Mouse (Mus musculus) heart, embryonic 16.5 days (tissue): ENCODE measurements around the gene Enpp5. TPM values are rescaled to one million over a fixed set of nuclear protein-coding genes. Genes with fewer than 3 reads are reported as not detected.

ENCODE experiments used
- ATAC-seq: fragments of 200-750 bp; cut with Nextera tagmentation; replicated peaks from 2 replicates; pipeline ENCODE4 v1.8.0; 2017; ENCODE audit warnings: moderate number of reproducible peaks; ENCODE audit not compliant: insufficient read depth, low FRiP score; ENCODE audit errors: extremely low read depth
- H3K27ac ChIP-seq: fragments of 300-500 bp; sonication (generic); 2 replicates; pipeline ENCODE4 v1.5.1; 2014; ENCODE audit warnings: mild to moderate bottlenecking, low read length, control low read depth, moderate library complexity
- H3K27me3 ChIP-seq: fragments of 300-500 bp; sonication (generic); 2 replicates; pipeline ENCODE4 v1.6.1; 2014; ENCODE audit warnings: low read length, mixed read lengths; ENCODE audit not compliant: control insufficient read depth, insufficient read depth
- H3K36me3 ChIP-seq: fragments of 300-500 bp; sonication (generic); 2 replicates; pipeline ENCODE4 v1.6.1; 2014; ENCODE audit not compliant: control insufficient read depth, insufficient read depth
- H3K4me1 ChIP-seq: fragments of 300-500 bp; sonication (generic); 2 replicates; pipeline ENCODE4 v1.6.1; 2014; ENCODE audit warnings: low read length, mixed read lengths; ENCODE audit not compliant: control insufficient read depth, insufficient read depth
- H3K4me2 ChIP-seq: fragments of 300-500 bp; sonication (generic); 2 replicates; pipeline ENCODE4 v1.6.1; 2014; ENCODE audit warnings: low read depth, mild to moderate bottlenecking, control low read depth, low read length
- H3K4me3 ChIP-seq: fragments of 300-500 bp; sonication (generic); 2 replicates; pipeline ENCODE4 v1.5.1; 2014; ENCODE audit warnings: mild to moderate bottlenecking, control low read depth, low read length
- H3K9ac ChIP-seq: fragments of 300-500 bp; sonication (generic); 2 replicates; pipeline ENCODE4 v1.6.1; 2014; ENCODE audit warnings: low read length, control low read depth
- H3K9me3 ChIP-seq: fragments of 300-500 bp; sonication (generic); replicated peaks from 2 replicates; pipeline ENCODE4 v1.6.1; 2016; ENCODE audit warnings: low read length; ENCODE audit not compliant: control insufficient read depth
- WGBS: fragments of 180-500 bp; shearing (Covaris S2); extraction: QIAGEN DNeasy Blood & Tissue Kit; methylation state at CpG from one replicate; pipeline ENCODE4 v1.1.7; 2014; 5-methylcytosine and 5-hydroxymethylcytosine counted together
- polyA plus RNA-seq: library from polyadenylated mRNA; unstranded; fragments of >200 nt; fragmentation: Nextera tagmentation; extraction: Ambion mirVana; gene quantifications from 2 replicates; pipeline ENCODE4 v1.2.1, GENCODE M21; 2015

Enpp5 gene
- polyA plus RNA-seq, 1 experiment from 2014 or later, result 24.3 TPM

DNA sequence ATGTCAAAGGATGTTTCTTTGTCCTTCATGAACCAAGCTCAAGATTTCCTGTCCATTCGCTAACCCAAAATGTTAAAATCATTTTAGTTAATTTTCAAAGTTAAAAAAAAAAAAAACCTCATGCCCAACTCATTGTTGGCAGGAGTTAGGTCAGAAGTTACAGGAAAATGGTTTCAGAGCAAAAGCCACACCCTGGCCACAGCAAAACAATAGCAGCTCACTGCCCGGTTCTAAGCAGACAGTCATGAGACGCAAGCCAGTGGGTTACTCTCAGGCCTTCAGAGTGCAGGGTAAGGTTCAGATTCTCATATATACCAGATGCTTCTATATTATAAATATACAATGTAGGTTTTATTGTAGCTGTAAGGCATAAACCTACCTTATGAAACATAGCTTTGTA lies 29.7 kb downstream of the Enpp5 start:
- Histone ChIP-seq H3K36me3 (no peaks in the 10 kb centered on the region), H3K4me2 (no peak overlapping the region), H3K27me3 (no peaks in the 10 kb centered on the region), H3K9me3 (no peaks in the 10 kb centered on the region), H3K4me3 (no peak overlapping the region), H3K4me1 (peaks cover 4% of the 10 kb centered on the region; the same call in 1 of the 2 replicates), H3K9ac (no peak overlapping the region), H3K27ac (no peak overlapping the region)
- WGBS, result 57% methylated on average over 3 of the region's 3 CpGs
- no peak for ATAC-seq

DNA sequence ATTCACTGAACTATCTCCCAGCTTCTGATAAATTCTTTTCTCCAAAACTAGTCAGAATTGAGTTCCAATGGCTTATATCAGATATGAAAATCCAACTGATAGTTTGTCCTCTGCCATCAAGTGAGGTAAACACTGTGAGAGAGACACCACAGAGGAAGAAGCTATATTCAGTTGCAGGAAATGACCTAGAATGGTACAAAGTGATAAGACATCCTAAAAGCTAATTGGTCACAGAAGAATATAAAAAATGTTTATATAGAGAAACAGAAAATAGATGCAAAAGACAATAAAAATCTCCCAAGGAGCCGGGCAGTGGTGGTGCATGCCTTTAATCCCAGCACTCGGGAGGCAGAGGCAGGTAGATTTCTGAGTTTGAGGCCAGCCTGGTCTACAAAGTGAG lies 38.0 kb downstream of the Enpp5 start:
- Histone ChIP-seq H3K4me1 (peaks cover 4% of the 10 kb centered on the region; the same call in 1 of the 2 replicates), H3K27ac (no peak overlapping the region), H3K9me3 (no peaks in the 10 kb centered on the region), H3K4me3 (no peak overlapping the region), H3K27me3 (no peaks in the 10 kb centered on the region), H3K4me2 (no peak overlapping the region), H3K9ac (no peak overlapping the region), H3K36me3 (no peaks in the 10 kb centered on the region)
- WGBS, result 64% methylated on average over 2 of the region's 2 CpGs
- no peak for ATAC-seq

DNA sequence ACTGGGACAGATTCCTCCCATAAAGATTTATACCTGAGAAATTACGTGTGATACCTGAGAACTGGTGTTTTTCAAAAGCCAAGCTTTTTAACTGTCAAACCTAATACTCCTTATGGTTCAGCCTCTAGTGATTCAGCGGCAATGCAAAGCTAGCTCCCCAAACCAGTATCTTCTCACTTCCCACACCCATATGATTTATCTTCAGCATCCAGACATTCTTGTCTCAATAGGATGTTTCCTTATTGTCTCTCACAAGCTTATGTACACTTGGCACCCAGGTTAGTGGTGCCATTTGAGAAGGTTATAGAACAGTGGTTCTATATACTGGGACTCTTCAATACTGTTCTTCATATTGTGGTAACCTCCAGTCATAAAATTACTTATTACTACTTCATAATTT lies 39.1 kb downstream of the Enpp5 start:
- no peak overlapping the region for H3K27ac ChIP-seq
- H3K9ac ChIP-seq, result no peak overlapping the region
- H3K9me3 ChIP-seq, result no peaks in the 10 kb centered on the region
- ATAC-seq, result no peak
- H3K4me2 ChIP-seq, result no peak overlapping the region
- no peaks in the 10 kb centered on the region for H3K36me3 ChIP-seq
- no peak overlapping the region for H3K4me3 ChIP-seq
- peaks cover 4% of the 10 kb centered on the region; the same call in 1 of the 2 replicates for H3K4me1 ChIP-seq
- WGBS, result 76% methylated on average over 2 of the region's 2 CpGs
- no peaks in the 10 kb centered on the region for H3K27me3 ChIP-seq

DNA sequence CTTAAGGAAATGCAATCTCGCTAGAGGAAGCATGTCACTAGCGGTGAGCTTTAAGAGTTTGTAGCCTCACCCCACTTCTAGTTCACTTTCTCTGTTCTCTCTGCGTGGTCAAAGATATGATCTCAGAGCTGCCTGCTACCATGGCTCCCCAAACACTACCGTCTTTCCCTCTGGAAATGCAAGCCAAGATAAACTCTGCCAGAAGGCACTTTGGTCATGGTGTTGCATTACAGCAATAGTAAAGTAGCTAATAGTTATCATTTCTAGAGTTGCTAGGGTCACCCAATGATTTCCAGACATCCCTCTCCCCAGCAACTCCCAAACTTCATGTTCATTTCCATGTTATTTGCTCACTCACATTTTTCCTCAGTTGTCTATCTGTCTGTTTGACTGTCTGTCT lies 39.6 kb downstream of the Enpp5 start:
- Histone ChIP-seq H3K4me1 (peaks cover 4% of the 10 kb centered on the region; the same call in 1 of the 2 replicates), H3K36me3 (no peaks in the 10 kb centered on the region), H3K27ac (no peak overlapping the region), H3K4me3 (no peak overlapping the region), H3K9ac (no peak overlapping the region), H3K27me3 (no peaks in the 10 kb centered on the region), H3K9me3 (no peaks in the 10 kb centered on the region), H3K4me2 (no peak overlapping the region)
- WGBS, result 62% methylated on average over 4 of the region's 4 CpGs
- no peak for ATAC-seq

DNA sequence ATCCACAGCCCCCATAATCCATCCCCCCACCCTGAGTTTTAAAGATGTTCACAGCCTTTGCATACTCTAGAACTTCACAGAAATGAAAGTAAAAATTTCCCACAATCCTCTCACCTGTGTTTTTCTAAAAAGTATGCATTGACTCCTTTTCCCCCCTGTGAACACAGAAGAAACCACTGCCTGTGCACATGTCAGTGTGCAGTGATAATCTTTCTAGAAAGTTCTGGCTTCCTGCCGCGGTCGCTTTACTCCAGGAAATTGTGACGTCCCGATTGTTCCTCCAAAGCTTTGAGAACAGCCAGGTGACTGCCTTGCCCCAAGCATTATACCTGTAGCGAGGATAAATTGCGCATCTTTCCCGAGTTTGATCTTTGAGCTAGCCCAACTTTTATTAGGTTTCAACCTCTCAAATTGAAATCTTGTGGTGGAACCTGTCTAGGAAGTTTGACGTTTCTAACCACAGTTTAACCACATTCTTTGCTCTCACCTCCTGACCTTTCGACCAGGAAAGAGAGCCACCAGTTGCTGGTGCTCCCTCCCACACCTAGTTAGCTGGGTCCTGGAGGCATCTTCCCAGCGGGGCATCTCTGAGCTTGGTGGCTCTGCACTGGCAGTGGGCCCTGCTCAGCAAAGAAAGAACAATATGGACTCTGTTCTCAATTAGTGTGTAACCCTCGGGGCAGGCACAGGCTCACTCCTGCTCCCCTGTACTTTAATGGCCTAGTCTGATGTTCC lies 42.9 kb downstream of the Enpp5 start:
- no peak overlapping the region for H3K4me3 ChIP-seq
- no peaks in the 10 kb centered on the region for H3K36me3 ChIP-seq
- no peaks in the 10 kb centered on the region for H3K9me3 ChIP-seq
- no peak overlapping the region for H3K27ac ChIP-seq
- H3K4me2 ChIP-seq, result no peak overlapping the region
- no peak for ATAC-seq
- H3K9ac ChIP-seq, result no peak overlapping the region
- WGBS, result 69% methylated on average over 12 of the region's 12 CpGs
- H3K4me1 ChIP-seq, result peaks cover 4% of the 10 kb centered on the region; the same call in 1 of the 2 replicates
- no peaks in the 10 kb centered on the region for H3K27me3 ChIP-seq

DNA sequence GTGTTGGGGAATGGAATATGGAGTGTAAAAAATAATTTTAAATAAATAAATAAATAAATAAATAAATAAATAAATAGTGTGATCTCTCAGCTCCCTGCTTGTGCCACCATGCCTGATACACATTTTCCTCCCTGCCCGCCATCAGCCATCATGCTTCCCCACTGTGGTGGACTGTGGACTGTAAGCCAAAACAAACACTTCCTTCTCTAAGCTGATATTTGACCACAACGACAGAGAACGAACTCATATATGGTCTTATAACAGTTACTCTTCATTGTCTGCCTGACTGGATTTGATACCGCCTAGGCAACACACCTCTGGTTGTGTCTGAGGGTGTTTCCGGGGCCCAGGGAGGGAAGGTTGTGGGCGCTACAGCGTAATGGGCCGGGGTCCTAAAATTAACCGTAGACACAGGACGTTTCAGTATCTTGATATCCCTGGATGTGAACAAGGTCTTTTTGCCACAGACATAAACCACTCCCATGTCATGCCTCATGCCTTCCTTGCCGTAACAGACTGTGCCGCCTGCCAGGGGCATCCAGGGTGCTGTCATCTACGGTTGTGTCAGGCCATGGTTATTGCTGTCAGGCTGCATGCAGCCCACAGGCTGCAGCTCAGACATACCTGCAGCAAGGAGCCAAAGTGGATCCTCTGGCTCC lies 50.6 kb downstream of the Enpp5 start:
- no peaks in the 10 kb centered on the region for H3K4me1 ChIP-seq
- no peak overlapping the region for H3K27ac ChIP-seq
- H3K9me3 ChIP-seq, result peaks cover 4% of the 10 kb centered on the region
- no peaks in the 10 kb centered on the region for H3K36me3 ChIP-seq
- H3K4me3 ChIP-seq, result no peak overlapping the region
- ATAC-seq, result no peak
- no peak overlapping the region for H3K4me2 ChIP-seq
- peaks cover 7% of the 10 kb centered on the region; the same call in 1 of the 2 replicates for H3K27me3 ChIP-seq
- 70% methylated on average over 13 of the region's 13 CpGs for WGBS
- no peak overlapping the region for H3K9ac ChIP-seq

DNA sequence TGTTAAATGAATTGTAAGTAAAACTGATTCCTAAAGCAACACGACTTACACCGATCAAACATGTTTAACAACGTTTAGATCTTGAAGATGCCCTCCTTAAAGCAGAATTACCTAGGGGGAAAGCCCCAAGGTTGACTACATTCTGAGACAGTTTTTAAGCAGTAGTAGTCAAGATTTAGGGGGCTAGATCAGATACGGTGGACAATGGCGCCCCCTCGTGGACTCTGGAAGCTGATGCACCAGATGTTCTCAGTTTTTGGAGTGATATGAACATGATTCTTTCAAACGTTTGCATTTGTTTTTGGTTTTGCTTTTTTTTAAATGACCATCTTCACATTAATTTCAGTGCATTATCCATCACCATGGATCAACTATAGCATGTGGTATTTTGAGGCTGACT lies 51.8 kb downstream of the Enpp5 start:
- ATAC-seq, result no peak
- no peak overlapping the region for H3K27ac ChIP-seq
- WGBS, result 9% methylated on average over 7 of the region's 7 CpGs

DNA sequence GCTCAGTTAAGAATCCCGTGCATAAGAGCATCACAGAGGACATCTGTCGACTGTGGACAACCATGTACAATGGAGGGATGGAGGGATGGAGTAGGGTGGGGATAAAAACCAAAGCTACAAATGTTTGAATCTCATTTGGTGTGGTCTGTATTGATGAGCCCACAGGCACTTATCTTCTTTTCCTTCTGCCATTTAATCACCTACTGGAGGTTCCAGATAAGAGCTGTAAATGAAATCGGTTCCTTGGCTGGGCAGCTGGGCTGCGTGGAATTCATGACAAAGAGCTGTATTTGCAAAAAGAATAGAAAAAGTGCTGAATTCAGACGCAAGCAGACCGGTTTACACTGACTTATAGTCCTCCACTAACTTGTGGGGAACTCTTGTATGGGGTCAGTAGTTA lies 55.5 kb downstream of the Enpp5 start:
- no peaks in the 10 kb centered on the region for H3K9me3 ChIP-seq
- WGBS, result 44% methylated on average over 6 of the region's 6 CpGs
- peaks cover 13% of the 10 kb centered on the region for H3K27me3 ChIP-seq
- no peak overlapping the region for H3K4me3 ChIP-seq
- H3K4me2 ChIP-seq, result no peak overlapping the region
- H3K9ac ChIP-seq, result no peak overlapping the region
- no peaks in the 10 kb centered on the region for H3K36me3 ChIP-seq
- H3K4me1 ChIP-seq, result peaks cover 11% of the 10 kb centered on the region
- no peak for ATAC-seq
- no peak overlapping the region for H3K27ac ChIP-seq

More for the DNA sequence above, 51.8 kb downstream of the Enpp5 start:
- H3K9ac ChIP-seq, result no peak overlapping the region
- no peak overlapping the region for H3K4me2 ChIP-seq
- peaks cover 13% of the 10 kb centered on the region for H3K27me3 ChIP-seq
- H3K9me3 ChIP-seq, result peaks cover 4% of the 10 kb centered on the region
- peaks cover 1% of the 10 kb centered on the region for H3K4me1 ChIP-seq
- no peaks in the 10 kb centered on the region for H3K36me3 ChIP-seq
- no peak overlapping the region for H3K4me3 ChIP-seq

DNA sequence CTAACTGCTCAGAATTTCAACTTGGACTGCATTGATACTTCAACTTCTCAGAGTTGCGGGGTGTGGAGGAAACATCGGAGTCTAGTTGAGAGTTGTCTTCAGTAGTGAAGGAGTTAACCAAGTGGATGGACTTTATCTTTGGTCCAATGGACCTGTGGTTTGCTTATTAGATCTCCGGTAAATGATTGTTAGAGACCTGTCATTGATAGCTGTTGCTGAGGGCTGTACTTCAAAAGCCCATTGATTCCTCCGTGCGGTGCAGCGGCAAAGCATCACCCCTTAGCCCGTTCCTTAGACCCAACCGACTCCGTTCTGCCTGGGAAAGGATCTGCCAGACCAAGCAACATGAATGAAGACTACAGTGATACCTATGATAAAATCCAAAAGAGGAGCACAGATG lies 55.9 kb downstream of the Enpp5 start:
- Histone ChIP-seq H3K36me3 (no peaks in the 10 kb centered on the region), H3K9ac (no peak overlapping the region), H3K27ac (no peak overlapping the region), H3K9me3 (no peaks in the 10 kb centered on the region), H3K4me3 (no peak overlapping the region), H3K4me1 (peaks cover 11% of the 10 kb centered on the region), H3K27me3 (peaks cover 13% of the 10 kb centered on the region), H3K4me2 (no peak overlapping the region)
- no peak for ATAC-seq
- WGBS, result 81% methylated on average over 9 of the region's 9 CpGs
